Mouse (Mus musculus) ovary, adult 18-20 months (tissue): ENCODE measurements around the gene Prl8a2.

Experiments used
- DNase-seq: peaks from one replicate; pipeline ENCODE4 v3.0.0; 2022; ENCODE audit warnings: low spot score, mixed read lengths

Prl8a2 gene

GRCm38 (mm10) chr13:27345373-27345772 is at the start of gene Prl8a2:
Gene Prl8a2 (plus strand): TSS chr13:27345673.
- DNase-seq: no peak

GRCm38 (mm10) chr13:27312334-27313225 is 32.9 kb upstream of the Prl8a2 start, which contains the start of gene Prl6a1:
Gene Prl6a1 (plus strand): TSS chr13:27312627.
- DNase-seq: no peak

GRCm38 (mm10) chr13:27334989-27335388 is 10.5 kb upstream of the Prl8a2 start:
- no peak for DNase-seq

- no peak for DNase-seq
Measured at GRCm38 (mm10) chr13:27342733-27343275, 2.7 kb upstream of the Prl8a2 start.

- no peak for DNase-seq
Measured at GRCm38 (mm10) chr13:27390746-27391145, 45.3 kb downstream of the Prl8a2 start, which contains the start of gene Prl2b1. Gene Prl2b1 (minus strand): TSS chr13:27390846.

- no peak for DNase-seq
Measured at GRCm38 (mm10) chr13:27399061-27399724, 53.7 kb downstream of the Prl8a2 start.
